Mouse (Mus musculus): Measurements from ENCODE around the gene Dnase1l2.
"Not testable (repeated sequence)": the region's sequence is repeated elsewhere in the genome, so short reads cannot be mapped to it uniquely, and the experiment has no call there.

The Dnase1l2 gene

DNA sequence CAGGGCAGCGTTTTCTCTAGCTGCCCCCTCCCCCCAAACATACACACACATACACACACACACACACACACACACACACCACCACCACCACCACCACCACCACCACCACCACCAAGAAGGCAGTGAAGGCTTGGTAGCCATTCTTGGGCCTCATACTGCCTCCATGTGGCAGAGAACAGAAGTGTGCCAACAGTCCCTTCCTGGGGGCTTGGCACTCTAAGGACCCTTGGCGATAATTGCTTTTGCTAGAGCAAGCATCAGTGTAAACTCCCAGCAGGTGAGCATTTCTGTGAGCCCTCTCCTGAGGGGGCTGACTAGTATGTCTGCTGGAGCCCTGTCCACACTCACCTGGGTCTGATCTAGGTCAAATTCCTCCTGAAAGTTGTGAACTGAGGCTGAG is 1.8 kb downstream of the Dnase1l2 start:
- DNase-seq (ENCODE audit: extremely low read depth, insufficient read length, low spot score), result no peak

- no peak for DNase-seq (ENCODE audit: extremely low read depth, insufficient read length, low spot score)
Measured at GRCm38 (mm10) chr17:24440377-24440776, 2.5 kb downstream of the Dnase1l2 start.

DNA sequence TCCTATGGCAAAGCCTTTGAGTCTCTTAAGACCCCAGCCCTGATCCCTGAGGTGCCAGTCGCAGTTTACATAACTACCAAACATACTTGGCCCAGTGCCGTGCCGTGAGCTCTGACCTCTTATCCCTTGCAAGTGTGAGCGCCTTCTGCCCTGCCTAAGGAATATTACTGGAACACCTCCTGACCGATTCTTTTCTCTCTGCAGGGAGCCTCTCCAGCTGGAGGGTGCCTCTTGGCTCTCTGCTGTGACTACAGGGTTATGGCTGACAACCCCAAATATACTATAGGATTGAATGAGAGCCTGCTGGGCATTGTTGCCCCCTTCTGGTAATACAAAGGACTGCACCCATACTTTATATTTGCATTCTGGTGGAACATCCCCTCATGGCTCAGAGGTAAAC is 5.9 kb downstream of the Dnase1l2 start:
- DNase-seq (ENCODE audit: extremely low read depth, insufficient read length, low spot score), result no peak

DNA sequence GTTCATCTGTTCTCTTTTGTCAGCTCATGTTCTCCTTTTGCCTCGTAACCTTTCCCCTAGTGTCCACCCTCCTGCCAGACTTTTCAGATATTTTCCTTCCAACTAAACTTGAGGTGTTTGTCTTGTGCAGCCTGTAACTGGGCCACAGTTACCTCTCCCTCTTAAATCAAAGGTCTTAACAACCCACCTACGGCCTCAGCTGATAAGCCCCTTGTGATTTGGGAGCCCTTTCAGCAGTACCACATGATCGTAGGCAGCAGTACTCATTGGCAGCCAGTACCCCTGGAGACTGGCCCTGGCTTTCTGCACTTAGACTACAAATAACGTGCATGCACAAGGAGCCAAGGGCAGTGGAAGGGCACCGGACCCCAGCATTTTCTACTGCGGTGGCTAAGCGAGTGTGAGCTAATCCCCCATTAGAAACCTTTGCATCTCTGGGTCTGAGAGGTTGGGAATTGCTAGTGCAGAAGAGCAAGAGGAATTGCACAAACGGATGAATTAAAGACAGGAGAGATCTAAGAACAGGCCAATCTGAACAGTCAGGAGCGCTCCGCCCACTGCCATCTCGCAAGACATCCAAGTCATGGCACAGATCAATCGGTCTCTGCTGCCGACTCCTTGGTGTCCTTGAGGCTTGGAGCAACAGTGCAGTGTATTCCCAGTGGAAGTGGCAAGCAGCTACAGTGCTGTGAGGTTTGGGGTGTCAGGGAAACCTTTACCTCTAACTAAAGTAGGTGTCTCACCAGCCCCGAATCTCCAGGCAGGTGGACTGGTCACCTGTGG is 13.5 kb downstream of the Dnase1l2 start:
- DNase-seq (ENCODE audit: extremely low read depth, insufficient read length, low spot score), result no peak

DNA sequence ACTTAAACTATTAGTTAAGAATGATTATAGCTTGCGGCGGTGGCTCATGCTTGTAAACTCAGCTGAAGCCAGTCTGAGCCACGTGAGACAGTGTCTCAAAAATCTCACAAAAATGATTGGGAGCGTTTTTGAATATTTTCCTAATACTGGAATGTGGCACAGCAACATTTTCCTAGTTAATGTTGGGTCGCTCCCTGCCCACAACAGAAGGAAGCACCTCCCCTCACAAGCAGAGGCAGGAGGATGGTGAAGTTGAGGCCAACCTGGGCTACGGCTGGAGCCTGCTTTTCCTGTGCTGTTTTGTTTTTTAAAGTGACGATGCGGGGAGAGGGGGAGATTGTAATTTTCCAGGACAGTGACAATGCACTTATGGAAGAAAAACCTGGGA is 15.7 kb downstream of the Dnase1l2 start:
- peak; percentile 36 for DNase-seq (ENCODE audit: extremely low read depth, insufficient read length, low spot score)

- peak; percentile 97 for DNase-seq (ENCODE audit: extremely low read depth, insufficient read length, low spot score)
Measured at GRCm38 (mm10) chr17:24426471-24427169, 16.3 kb downstream of the Dnase1l2 start, which contains the start of gene Eci1. Eci1 (plus strand) TSS chr17:24426641.

DNA sequence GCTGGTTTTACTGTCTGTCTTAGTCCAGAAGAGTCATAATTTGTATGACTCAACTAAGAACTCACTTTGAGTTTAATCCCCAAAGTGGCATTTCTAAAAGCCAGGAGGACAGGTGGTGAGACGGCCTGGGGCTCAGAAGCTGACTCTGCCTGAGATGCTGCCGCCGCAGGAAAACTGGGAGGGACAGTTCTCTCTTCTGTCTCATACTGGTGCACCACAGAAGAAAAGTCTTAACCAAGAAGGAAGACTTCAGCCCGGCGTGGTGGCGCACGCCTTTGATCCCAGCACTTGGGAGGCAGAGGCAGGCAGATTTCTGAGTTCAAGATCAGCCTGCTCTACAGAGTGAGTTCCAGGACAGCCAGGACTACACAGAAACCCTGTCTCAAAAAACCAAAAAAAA is 17.0 kb downstream of the Dnase1l2 start:
- DNase-seq (ENCODE audit: extremely low read depth, insufficient read length, low spot score), result no peak

DNA sequence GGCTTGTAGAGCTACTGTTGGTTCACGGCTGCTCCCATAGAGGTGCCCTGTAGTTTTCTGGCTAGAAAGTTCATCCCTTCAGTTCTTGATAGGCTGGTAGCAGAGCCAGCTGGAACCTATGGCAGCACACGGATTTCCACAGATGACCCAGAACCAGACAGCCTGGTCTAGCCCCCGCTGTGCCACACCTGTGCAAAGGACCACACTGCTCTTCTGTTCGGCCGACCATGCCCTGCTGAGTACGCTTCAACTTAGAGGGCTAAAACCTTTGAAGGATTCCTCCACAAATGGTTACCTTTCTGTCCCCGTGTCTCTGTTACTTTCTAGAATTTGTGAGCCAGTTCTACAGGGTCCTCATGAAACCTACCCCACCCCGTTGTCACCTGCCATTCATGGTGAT is 17.6 kb downstream of the Dnase1l2 start:
- DNase-seq (ENCODE audit: extremely low read depth, insufficient read length, low spot score), result not testable (repeated sequence)

GRCm38 (mm10) chr17:24424489-24424888 is 18.4 kb downstream of the Dnase1l2 start:
- no peak for DNase-seq (ENCODE audit: extremely low read depth, insufficient read length, low spot score)

DNA sequence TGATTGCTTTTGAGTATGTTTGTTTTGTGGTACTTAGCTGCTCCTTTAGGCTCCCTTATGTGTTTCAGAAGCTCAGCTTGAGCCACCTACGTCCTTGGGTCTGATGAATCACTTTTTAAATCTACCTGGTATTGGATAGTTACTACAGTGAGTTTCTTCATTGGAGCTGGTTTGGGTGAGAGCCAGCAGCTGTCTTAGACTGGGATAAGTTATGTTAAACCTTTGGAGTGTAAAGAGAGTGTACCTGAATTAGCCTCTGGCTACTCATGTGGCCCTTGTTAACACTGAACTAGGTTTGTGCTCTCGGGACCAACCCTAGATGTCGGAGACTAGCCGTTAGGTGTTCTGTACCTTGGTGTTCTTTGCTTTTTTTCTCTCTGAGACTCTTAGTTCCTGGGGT is 19.8 kb downstream of the Dnase1l2 start:
- no peak for DNase-seq (ENCODE audit: extremely low read depth, insufficient read length, low spot score)

- no peak for DNase-seq (ENCODE audit: extremely low read depth, insufficient read length, low spot score)
Measured at GRCm38 (mm10) chr17:24416051-24416652, 26.8 kb downstream of the Dnase1l2 start.

- no peak for DNase-seq (ENCODE audit: extremely low read depth, insufficient read length, low spot score)
Measured at GRCm38 (mm10) chr17:24415011-24415410, 27.9 kb downstream of the Dnase1l2 start.

DNA sequence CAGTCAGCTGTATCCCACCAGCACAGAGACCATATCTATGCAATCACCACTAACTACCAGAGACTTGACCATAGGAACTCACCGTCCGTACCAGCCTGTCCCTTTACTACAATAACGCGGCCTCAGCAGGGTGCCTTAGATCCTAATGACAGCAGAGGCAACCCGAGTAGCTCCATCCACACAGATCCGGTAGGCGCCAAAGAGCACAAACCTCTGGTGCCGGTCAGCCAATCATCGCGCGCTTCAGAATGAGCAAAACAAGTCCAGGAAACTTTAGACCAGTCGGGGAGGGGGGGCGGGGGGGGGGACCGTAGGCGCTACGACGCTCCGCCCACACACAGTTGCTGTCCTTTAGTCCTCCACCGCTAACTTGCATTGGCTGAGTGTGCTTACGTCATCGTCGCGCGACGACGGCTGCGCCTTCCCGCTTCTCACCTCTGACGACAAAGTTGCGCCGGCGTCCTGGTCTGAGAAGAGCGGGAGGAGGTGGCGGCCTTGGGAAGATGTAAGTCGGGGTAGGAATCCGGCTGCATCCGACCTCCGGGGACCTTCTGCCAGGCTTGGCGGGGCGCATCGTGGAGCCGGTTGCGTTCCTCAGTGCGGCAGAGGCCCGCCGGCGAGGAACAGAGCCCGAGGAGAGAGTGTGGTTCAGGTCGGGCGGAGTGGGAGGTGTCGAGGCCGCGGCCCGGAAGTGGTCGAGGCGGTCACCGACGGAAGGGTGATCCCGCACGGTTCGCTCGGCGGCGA is 28.5 kb downstream of the Dnase1l2 start, which contains the start of gene Rnps1:
Rnps1 (plus strand) TSS at position 336 of the 747 bp plus-strand sequence.
- peak; percentile 100 for DNase-seq (ENCODE audit: extremely low read depth, insufficient read length, low spot score)

DNA sequence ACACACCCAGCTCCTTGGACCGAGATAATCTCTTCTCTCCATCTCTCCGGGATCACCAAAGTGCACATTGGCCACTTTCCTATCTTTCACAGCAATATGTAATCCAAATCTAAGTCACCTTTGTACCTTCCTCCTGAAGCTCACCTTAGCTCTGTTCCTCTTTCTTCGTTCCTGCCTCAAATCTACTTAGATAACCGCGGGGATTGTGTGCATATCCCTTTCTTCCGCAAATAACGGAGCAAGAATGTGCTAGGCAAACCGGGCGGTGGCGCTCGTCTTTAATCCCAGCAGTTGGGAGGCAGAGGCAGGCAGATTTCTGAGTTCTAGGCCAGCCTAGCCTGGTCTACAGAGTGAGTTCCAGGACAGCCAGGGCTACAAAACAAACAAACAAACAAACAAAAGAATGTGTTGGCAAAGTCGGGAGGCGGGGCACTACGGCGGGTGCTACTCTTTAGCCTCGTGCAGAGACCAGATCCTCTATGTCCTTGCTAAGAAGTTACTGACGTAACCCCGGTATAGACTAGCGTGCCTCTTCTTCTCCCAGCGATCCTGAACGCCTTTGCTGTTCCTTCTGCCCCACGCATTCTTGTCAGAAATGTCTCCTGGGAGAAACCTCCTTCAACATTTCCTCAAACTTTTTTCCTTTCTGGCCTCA is 29.2 kb downstream of the Dnase1l2 start:
- no peak for DNase-seq (ENCODE audit: extremely low read depth, insufficient read length, low spot score)

DNA sequence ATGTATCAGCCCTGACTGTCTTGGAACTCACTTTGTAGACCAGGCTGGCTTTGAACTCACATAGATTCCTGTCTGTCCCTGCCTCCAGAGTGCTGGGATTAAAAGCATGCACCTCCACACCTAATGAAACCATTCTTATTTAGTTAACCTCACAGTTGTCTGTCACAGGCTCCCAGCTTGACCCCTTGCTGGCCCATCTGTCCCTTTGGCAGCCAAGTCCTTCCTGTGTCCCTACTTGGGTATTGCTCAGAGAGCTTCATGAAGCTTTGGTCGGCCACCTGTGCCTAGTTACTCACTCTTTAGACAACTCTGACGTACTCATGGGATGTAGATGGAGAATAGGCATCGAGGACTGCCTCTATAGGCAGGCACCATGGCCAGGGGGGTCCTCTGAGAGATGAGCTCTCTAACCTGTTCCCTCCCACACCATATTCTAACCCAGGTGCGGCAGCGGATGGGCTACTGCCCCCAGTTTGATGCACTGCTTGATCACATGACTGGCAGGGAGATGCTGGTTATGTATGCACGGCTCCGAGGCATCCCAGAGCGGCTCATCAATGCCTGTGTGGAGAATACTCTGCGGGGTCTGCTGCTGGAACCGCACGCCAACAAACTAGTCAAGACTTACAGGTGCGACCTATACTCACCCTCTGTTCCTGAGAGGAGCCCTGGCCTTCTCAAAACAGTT is 35.6 kb downstream of the Dnase1l2 start:
- no peak for DNase-seq (ENCODE audit: extremely low read depth, insufficient read length, low spot score)

- no peak for DNase-seq (ENCODE audit: extremely low read depth, insufficient read length, low spot score)
Measured at GRCm38 (mm10) chr17:24402371-24402770, 40.5 kb downstream of the Dnase1l2 start.

- DNase-seq (ENCODE audit: extremely low read depth, insufficient read length, low spot score), result no peak
Measured at GRCm38 (mm10) chr17:24394456-24394855, 48.4 kb downstream of the Dnase1l2 start.

GRCm38 (mm10) chr17:24393527-24393926 is 49.4 kb downstream of the Dnase1l2 start:
- no peak for DNase-seq (ENCODE audit: extremely low read depth, insufficient read length, low spot score)

- no peak for DNase-seq (ENCODE audit: extremely low read depth, insufficient read length, low spot score)
Measured at GRCm38 (mm10) chr17:24391149-24391548, 51.8 kb downstream of the Dnase1l2 start.

Measured in 3134 (cell line).